9 mouse cellular contexts compared by ENCODE assay signal in the genomic region with DNA sequence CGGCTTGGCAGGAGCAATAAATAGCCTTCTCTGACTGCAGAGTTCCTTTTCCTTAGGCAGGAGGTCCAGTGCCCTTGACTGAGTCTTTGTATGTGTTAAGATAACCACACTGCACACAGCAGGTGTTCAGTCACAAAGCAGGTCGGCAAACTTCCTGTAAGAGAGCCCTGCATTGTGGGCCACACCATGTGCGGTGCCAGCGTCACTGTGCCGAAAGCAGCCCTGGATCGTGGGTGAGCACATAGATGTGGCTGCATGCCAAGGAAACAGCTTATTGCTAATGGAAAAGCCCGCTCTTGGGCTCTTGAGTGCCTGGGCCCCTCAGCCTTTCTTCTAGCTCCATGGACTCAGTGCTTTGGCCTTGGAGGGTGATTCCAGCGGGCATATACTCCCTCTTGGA. TPM values are rescaled to one million over a fixed set of nuclear protein-coding genes. Genes with fewer than 3 reads are reported as not detected.
A peak's percentile ranks its signal among the peaks of the same experiment; 100 is the strongest.
DNase-seq lines count a peak whose midpoint lies in the region; ATAC-seq and TF ChIP-seq lines count a peak whose summit lies in the region.
"Had no signal": no experiment of that assay in that cellular context is flagged by ENCODE, and none has a peak within 500 bp of the region (broad histone marks: within the 10 kb centered on the region; RNA-seq: fewer than 3 reads in every experiment).

No protein-coding gene starts in this region.

- H3K4me1 ChIP-seq in kidney, postnatal 0 days (replicated peaks; ENCODE audit: insufficient read depth, low read length): 0 out of 2 replicates have a peak, but pooled peaks cover 4% of the 10 kb centered on the region

- DNase-seq in kidney, postnatal 0 days (ENCODE audit: low spot score): no peak
- no peak for DNase-seq in kidney, postnatal 14 days
- peak; percentile 80 to 83 for DNase-seq in left cerebral cortex, adult 18-20 months (ENCODE audit: low spot score in 2 of 2)
- peak; percentile 80 for DNase-seq in right cerebral cortex, postnatal 25 days
- no peak for DNase-seq in gastrocnemius, postnatal 14 days
- no peak for DNase-seq in kidney, postnatal 10 days

- no peak overlapping the region for H3K27ac ChIP-seq in kidney, postnatal 0 days
- H3K27ac ChIP-seq: midbrain, embryonic 12.5 days had no signal

- no peak overlapping the region for H3K4me2 ChIP-seq in kidney, postnatal 0 days (ENCODE audit: low read length)
- H3K4me2 ChIP-seq: midbrain, embryonic 12.5 days had no signal

- 63% methylated on average over 8 of the region's 8 CpGs for WGBS in kidney, postnatal 0 days

- H3K9ac ChIP-seq in kidney, postnatal 0 days (ENCODE audit: low read depth, low read length): no peak overlapping the region
- H3K9ac ChIP-seq: midbrain, embryonic 12.5 days had no signal

- no peaks in the 10 kb centered on the region for H3K9me3 ChIP-seq in kidney, postnatal 0 days (replicated peaks; ENCODE audit: low read length)
- H3K9me3 ChIP-seq: midbrain, embryonic 12.5 days had no signal

- H3K27me3 ChIP-seq in kidney, postnatal 0 days (ENCODE audit: insufficient read depth, low read length): no peaks in the 10 kb centered on the region

- ATAC-seq in kidney, postnatal 0 days (replicated peaks; ENCODE audit: low FRiP score, low read depth): peak; percentile 38; the same call in 1 of the 2 replicates
- ATAC-seq in common myeloid progenitor, adult 5-6 weeks (replicated peaks; ENCODE audit: low read depth, poor library complexity, severe bottlenecking): 0 out of 2 replicates have a peak, but pooled peaks have one; percentile 37
- ATAC-seq in activated CD4-positive, CD25-positive, alpha-beta regulatory T cell, adult 4 months: no peak

- no peaks in the 10 kb centered on the region for H3K36me3 ChIP-seq in kidney, postnatal 0 days (ENCODE audit: insufficient read depth, low read length)
- H3K36me3 ChIP-seq: midbrain, embryonic 12.5 days had no signal

- TF ChIP-seq CTCF in kidney, postnatal 0 days (IDR thresholded peaks at IDR 0.05; ENCODE audit: low read depth): no peak

- H3K4me3 ChIP-seq in kidney, postnatal 0 days (replicated peaks; ENCODE audit: low read depth, low read length): no peak overlapping the region
- H3K4me3 ChIP-seq: midbrain, embryonic 12.5 days had no signal

- intact Hi-C loops in gastrocnemius, postnatal 14 days (cut with DNase I; ENCODE audit: low total_unique reads): no loop called here

RNA-seq across cellular contexts. Expression of gene Rtn4r, which starts 16.8 kb away (rescaled TPM):
- 1.0 and 1.2 TPM in 2 replicates for polyA plus RNA-seq in kidney, postnatal 0 days (2015; fragmentation: Nextera tagmentation; extraction: Ambion mirVana)
- total RNA-seq in common myeloid progenitor, adult 5-6 weeks (2017): 1.3 and 2.6 TPM in 2 replicates
- 100 to 1,000 TPM; 128 to 135 TPM for total RNA-seq in left cerebral cortex, adult 18-20 months (2021)
- under 1 TPM; 0.18 to 0.21 TPM for total RNA-seq in gastrocnemius, postnatal 14 days (2021)
- not detected for polyA plus RNA-seq in activated CD4-positive, CD25-positive, alpha-beta regulatory T cell, adult 4 months (2017; shearing (Covaris generic))

RNA-seq across cellular contexts. Expression of gene Prodh, which starts 54.2 kb away (rescaled TPM):
- polyA plus RNA-seq in kidney, postnatal 0 days (2015; fragmentation: Nextera tagmentation; extraction: Ambion mirVana): 19.2 and 20.3 TPM in 2 replicates
- 48.6 and 59.7 TPM in 2 replicates for total RNA-seq in common myeloid progenitor, adult 5-6 weeks (2017)
- 10 to 100 TPM; 30.6 to 37.2 TPM for total RNA-seq in left cerebral cortex, adult 18-20 months (2021)
- total RNA-seq in gastrocnemius, postnatal 14 days (2021): 10 to 100 TPM in 1 of 2 experiments, 1 to 10 TPM in 1; 2.7 to 11.8 TPM
- polyA plus RNA-seq in activated CD4-positive, CD25-positive, alpha-beta regulatory T cell, adult 4 months (2017; shearing (Covaris generic)): 1 to 10 TPM; 2.9 to 4.2 TPM

Comparison
In these comparisons a context has a peak if more than half of its experiments do, and no peak if none do; other contexts are left out.
1. DNase-seq: peak in left cerebral cortex, adult 18-20 months (2 of 2) and right cerebral cortex, postnatal 25 days (single experiment); none in kidney, postnatal 0 days (single experiment), kidney, postnatal 14 days (single experiment), gastrocnemius, postnatal 14 days (single experiment) and kidney, postnatal 10 days (single experiment).
2. RNA of gene Rtn4r, which starts 16.8 kb away (total RNA-seq): 128 to 135 TPM in left cerebral cortex, adult 18-20 months; 1.3 to 2.6 TPM in common myeloid progenitor, adult 5-6 weeks and 0.18 to 0.21 TPM in gastrocnemius, postnatal 14 days; every median in the first group is over 10 times any median in the second.